Mouse (Mus musculus) liver, adult 10 weeks (tissue): ENCODE data around the gene Rala. TPM values are rescaled to one million over a fixed set of nuclear protein-coding genes. Genes with fewer than 3 reads are reported as not detected.

Experiments
- polyA plus RNA-seq: library from polyadenylated mRNA; stranded (reverse); fragments of 350-450 nt; fragmentation: Illumina TruSeq; extraction: RNeasy Lipid Tissue Mini Kit (QIAGEN cat#74804); gene quantifications from one replicate; pipeline ENCODE4 v1.2.3, GENCODE M21; 2014; ENCODE audit warnings: low read depth, low replicate concordance

Gene Rala
- polyA plus RNA-seq: 41.6 TPM

GRCm38 (mm10) chr13:17944078-17944917, at the start of gene Rala:
Gene Rala (minus strand): TSS chr13:17944239.

GRCm38 (mm10) chr13:17992697-17993514, 48.9 kb upstream of the Rala start, which contains the start of gene Yae1d1:
Gene Yae1d1 (minus strand): TSS chr13:17993349.

Other genes starting within 250 kb of the Rala start
- 44.7 TPM for gene Mplkip, start 249.0 kb downstream of the Rala start, polyA plus RNA-seq
- 58.5 TPM for gene Sugct, start 248.7 kb downstream of the Rala start, polyA plus RNA-seq
- 24.7 TPM for gene Cdk13, start 139.1 kb downstream of the Rala start, polyA plus RNA-seq
- gene Yae1d1, start 49.1 kb upstream of the Rala start, polyA plus RNA-seq: 42.4 TPM